In genomic region chr7:139951079-139951478, GRCm38 (mm10) we compare ENCODE assay signal across 8 mouse cellular contexts. TPM values are rescaled to one million over a fixed set of nuclear protein-coding genes. Genes with fewer than 3 reads are reported as not detected.
DNase-seq lines count a peak whose midpoint lies in the region; ATAC-seq lines count a peak whose summit lies in the region.

No protein-coding gene starts in this region.

- peak overlapping the region; percentile 59 for H3K27ac ChIP-seq in heart, embryonic 16.5 days (ENCODE audit: low read length)
- no peak overlapping the region for H3K27ac ChIP-seq in limb, embryonic 12.5 days
- H3K27ac ChIP-seq in midbrain, embryonic 12.5 days (replicated peaks), result no peak overlapping the region

- peaks cover 3% of the 10 kb centered on the region for H3K4me1 ChIP-seq in heart, embryonic 16.5 days (ENCODE audit: control insufficient read depth, insufficient read depth, low read length)
- H3K4me1 ChIP-seq in limb, embryonic 12.5 days (replicated peaks), result peaks cover 2% of the 10 kb centered on the region; the same call in 1 of the 2 replicates
- peaks cover 20% of the 10 kb centered on the region for H3K4me1 ChIP-seq in midbrain, embryonic 12.5 days

- ATAC-seq in heart, embryonic 16.5 days (replicated peaks; ENCODE audit: extremely low read depth, insufficient read depth, low FRiP score), result no peak
- no peak for ATAC-seq in limb, embryonic 12.5 days (ENCODE audit: insufficient number of reproducible peaks, insufficient read depth, low FRiP score, low TSS enrichment, low read depth)
- ATAC-seq in midbrain, embryonic 12.5 days (ENCODE audit: low FRiP score, low read depth), result no peak

- peak overlapping the region; percentile 97 for H3K4me2 ChIP-seq in heart, embryonic 16.5 days (ENCODE audit: low read depth, low read length)
- peak overlapping the region; percentile 81 for H3K4me2 ChIP-seq in limb, embryonic 12.5 days
- peak overlapping the region; percentile 67 for H3K4me2 ChIP-seq in midbrain, embryonic 12.5 days (replicated peaks)

- no peaks in the 10 kb centered on the region for H3K36me3 ChIP-seq in heart, embryonic 16.5 days (ENCODE audit: control insufficient read depth, insufficient read depth)
- no peaks in the 10 kb centered on the region for H3K36me3 ChIP-seq in limb, embryonic 12.5 days
- no peaks in the 10 kb centered on the region for H3K36me3 ChIP-seq in midbrain, embryonic 12.5 days

- peak; percentile 57 for DNase-seq in adrenal gland, postnatal 10 days
- no peak for DNase-seq in adrenal gland, postnatal 4 days (ENCODE audit: low spot score in 2 of 2)
- DNase-seq in c-Kit-positive CD71-positive TER-119-negative erythroid progenitor cells, embryonic 14.5 days (ENCODE audit: low read depth), result peak; percentile 31
- DNase-seq in retina, postnatal 1 day, result no peak
- DNase-seq in gastrocnemius, adult 8-10 months (ENCODE audit: low spot score in 2 of 2), result no peak

- H3K4me3 ChIP-seq in heart, embryonic 16.5 days (ENCODE audit: low read length), result peak overlapping the region; percentile 76
- H3K4me3 ChIP-seq in limb, embryonic 12.5 days (replicated peaks), result peak overlapping the region; percentile 53
- H3K4me3 ChIP-seq in midbrain, embryonic 12.5 days, result peak overlapping the region; percentile 38

- 5% methylated on average over 16 of the region's 16 CpGs for WGBS in heart, embryonic 16.5 days
- WGBS in limb, embryonic 12.5 days, result 5% methylated on average over 15 of the region's 16 CpGs
- 6% methylated on average over 16 of the region's 16 CpGs for WGBS in midbrain, embryonic 12.5 days

- peak overlapping the region; percentile 68 for H3K9ac ChIP-seq in heart, embryonic 16.5 days (ENCODE audit: low read length)
- H3K9ac ChIP-seq in limb, embryonic 12.5 days (replicated peaks), result peak overlapping the region; percentile 54; the same call in 1 of the 2 replicates
- no peak overlapping the region for H3K9ac ChIP-seq in midbrain, embryonic 12.5 days (replicated peaks)

- H3K27me3 ChIP-seq in heart, embryonic 16.5 days (ENCODE audit: control insufficient read depth, insufficient read depth, low read length), result peaks cover 20% of the 10 kb centered on the region
- H3K27me3 ChIP-seq in limb, embryonic 12.5 days, result peaks cover 80% of the 10 kb centered on the region
- peaks cover 76% of the 10 kb centered on the region for H3K27me3 ChIP-seq in midbrain, embryonic 12.5 days

- no peaks in the 10 kb centered on the region for H3K9me3 ChIP-seq in heart, embryonic 16.5 days (replicated peaks; ENCODE audit: control insufficient read depth, low read length)
- no peaks in the 10 kb centered on the region for H3K9me3 ChIP-seq in limb, embryonic 12.5 days
- no peaks in the 10 kb centered on the region for H3K9me3 ChIP-seq in midbrain, embryonic 12.5 days

RNA-seq across cellular contexts. Expression of gene Utf1, which starts 7.5 kb away (rescaled TPM):
- under 1 TPM in 1 of 2 experiments, not detected in 1; 0.24 TPM for total RNA-seq in adrenal gland, postnatal 10 days (2021)
- total RNA-seq in adrenal gland, postnatal 4 days (2021), result not detected
- polyA plus RNA-seq in heart, embryonic 16.5 days (2015; fragmentation: Nextera tagmentation; extraction: Ambion mirVana), result 0.71 and 2.0 TPM in 2 replicates
- polyA plus RNA-seq in limb, embryonic 12.5 days (2016; fragmentation: Nextera tagmentation; extraction: Ambion mirVana), result 0.23 and 0.34 TPM in 2 replicates
- polyA plus RNA-seq in midbrain, embryonic 12.5 days (2016; fragmentation: Nextera tagmentation; extraction: Ambion mirVana), result not detected in 2 replicates
- not detected for total RNA-seq in gastrocnemius, adult 8-10 months (2022)

RNA-seq across cellular contexts. Expression of gene 6430531B16Rik, which starts 27.5 kb away (rescaled TPM):
- total RNA-seq in adrenal gland, postnatal 10 days (2021), result under 1 TPM in 1 of 2 experiments, not detected in 1; 0.39 TPM
- 1 to 10 TPM in 1 of 2 experiments, under 1 TPM in 1; 0.54 to 1.2 TPM for total RNA-seq in adrenal gland, postnatal 4 days (2021)
- polyA plus RNA-seq in heart, embryonic 16.5 days (2015; fragmentation: Nextera tagmentation; extraction: Ambion mirVana), result 0.66 and 0.69 TPM in 2 replicates
- polyA plus RNA-seq in limb, embryonic 12.5 days (2016; fragmentation: Nextera tagmentation; extraction: Ambion mirVana), result 0.31 and 0.51 TPM in 2 replicates
- polyA plus RNA-seq in midbrain, embryonic 12.5 days (2016; fragmentation: Nextera tagmentation; extraction: Ambion mirVana), result 0.45 and 0.52 TPM in 2 replicates
- total RNA-seq in gastrocnemius, adult 8-10 months (2022), result not detected

RNA-seq across cellular contexts. Expression of gene Adam8, which starts 41.3 kb away (rescaled TPM):
- 1 to 10 TPM; 1.9 to 2.9 TPM for total RNA-seq in adrenal gland, postnatal 10 days (2021)
- 1 to 10 TPM; 1.8 to 2.0 TPM for total RNA-seq in adrenal gland, postnatal 4 days (2021)
- 1.7 and 2.8 TPM in 2 replicates for polyA plus RNA-seq in heart, embryonic 16.5 days (2015; fragmentation: Nextera tagmentation; extraction: Ambion mirVana)
- polyA plus RNA-seq in limb, embryonic 12.5 days (2016; fragmentation: Nextera tagmentation; extraction: Ambion mirVana), result 2.1 and 2.7 TPM in 2 replicates
- 3.6 and 3.9 TPM in 2 replicates for polyA plus RNA-seq in midbrain, embryonic 12.5 days (2016; fragmentation: Nextera tagmentation; extraction: Ambion mirVana)
- under 1 TPM in 3 of 4 experiments, not detected in 1; 0.22 to 0.54 (median 0.39) TPM for total RNA-seq in gastrocnemius, adult 8-10 months (2022)

RNA-seq across cellular contexts. Expression of gene Kndc1, which starts 56.6 kb away (rescaled TPM):
- under 1 TPM; 0.42 to 0.55 TPM for total RNA-seq in adrenal gland, postnatal 10 days (2021)
- total RNA-seq in adrenal gland, postnatal 4 days (2021), result 1 to 10 TPM; 1.6 to 1.7 TPM
- polyA plus RNA-seq in heart, embryonic 16.5 days (2015; fragmentation: Nextera tagmentation; extraction: Ambion mirVana), result 0.37 and 0.47 TPM in 2 replicates
- 0.13 and 0.15 TPM in 2 replicates for polyA plus RNA-seq in limb, embryonic 12.5 days (2016; fragmentation: Nextera tagmentation; extraction: Ambion mirVana)
- polyA plus RNA-seq in midbrain, embryonic 12.5 days (2016; fragmentation: Nextera tagmentation; extraction: Ambion mirVana), result 1.2 and 1.5 TPM in 2 replicates
- total RNA-seq in gastrocnemius, adult 8-10 months (2022), result under 1 TPM in 1 of 4 experiments, not detected in 3; 0.07 TPM

Comparison
In these comparisons a context has a peak if more than half of its experiments do, and no peak if none do; other contexts are left out.
1. DNase-seq: peak in adrenal gland, postnatal 10 days (single experiment) and c-Kit-positive CD71-positive TER-119-negative erythroid progenitor cells, embryonic 14.5 days (single experiment); none in adrenal gland, postnatal 4 days (0 of 2), retina, postnatal 1 day (single experiment) and gastrocnemius, adult 8-10 months (0 of 2).
2. Peak in every context shown above with its lines, with median percentiles within 50 percentile points of each other: H3K4me2 ChIP-seq and H3K4me3 ChIP-seq.